Mouse (Mus musculus): ENCODE measurements around the gene Tuft1.

- no peak for TF ChIP-seq POLR2A (IDR thresholded peaks at IDR 0.05; ENCODE audit: insufficient read depth, low read depth, low read length)
- no peak for TF ChIP-seq CTCF (IDR thresholded peaks at IDR 0.05)
These were observed 8.3 kb downstream of the Tuft1 start for GRCm38 (mm10) chr3:94650409-94650808.

Data from heart, adult 2 months (tissue).